19 mouse cellular contexts compared by ENCODE assay signal in the genomic region with DNA sequence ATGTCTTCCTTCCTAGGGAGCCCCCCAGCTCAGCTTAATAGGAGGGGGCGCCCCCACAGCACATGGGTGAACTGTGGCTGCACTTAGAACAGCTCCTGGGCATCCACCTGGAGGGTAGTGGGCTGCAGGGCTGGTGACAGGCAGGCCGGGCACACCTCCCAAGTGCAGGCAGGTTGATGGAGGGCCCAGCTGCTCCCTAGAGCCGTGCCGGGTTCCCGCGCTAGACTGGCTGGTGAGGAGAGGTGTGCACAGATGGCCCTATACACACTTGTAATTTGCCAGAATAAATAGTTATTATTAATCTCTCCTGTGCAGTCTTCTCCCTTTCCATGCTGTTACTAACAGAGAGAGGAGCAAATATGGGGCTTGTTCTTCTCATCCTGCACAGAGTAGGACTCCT.
"Had no signal": no experiment of that assay in that cellular context is flagged by ENCODE, and none has a peak within 500 bp of the region (broad histone marks: within the 10 kb centered on the region; RNA-seq: fewer than 3 reads in every experiment).

No protein-coding gene starts in this region.

- H3K36me3 ChIP-seq: midbrain, embryonic 10.5 days; midbrain, embryonic 12.5 days; neural tube, embryonic 13.5 days; neural tube, embryonic 15.5 days had no signal

- H3K27ac ChIP-seq: midbrain, embryonic 12.5 days; neural tube, embryonic 13.5 days; neural tube, embryonic 15.5 days had no signal

- ATAC-seq: midbrain, embryonic 16.5 days had no signal

- H3K4me3 ChIP-seq: midbrain, embryonic 10.5 days; midbrain, embryonic 12.5 days; myocyte; neural tube, embryonic 13.5 days; neural tube, embryonic 15.5 days had no signal

- H3K9me3 ChIP-seq: midbrain, embryonic 10.5 days; midbrain, embryonic 12.5 days; neural tube, embryonic 13.5 days; neural tube, embryonic 15.5 days had no signal

- H3K9ac ChIP-seq: lung, embryonic 14.5 days; midbrain, embryonic 12.5 days; neural tube, embryonic 13.5 days; neural tube, embryonic 15.5 days had no signal

- DNase-seq: lung, adult 18-20 months; lung, embryonic 14.5 days; lung, postnatal 10 days; lung, postnatal 4 days; midbrain, embryonic 14.5 days; retina, postnatal 1 day; right cerebral cortex, adult 18-20 months; right cerebral cortex, postnatal 25 days; right cerebral cortex, postnatal 4 days; spleen, adult 18-20 months; thymus, adult 18-20 months; thymus, postnatal 14 days; thymus, postnatal 36 days had no signal

- H3K4me2 ChIP-seq: lung, embryonic 14.5 days; midbrain, embryonic 12.5 days; neural tube, embryonic 13.5 days; neural tube, embryonic 15.5 days had no signal
